Mouse (Mus musculus) activated CD4-positive, CD25-positive, alpha-beta regulatory T cell, adult 4 months (primary cell): ENCODE measurements around the gene Ecm1. TPM values are rescaled to one million over a fixed set of nuclear protein-coding genes. Genes with fewer than 3 reads are reported as not detected.

Source experiments
- ATAC-seq: one replicate; pipeline ENCODE4 v1.8.0; 2017
- polyA plus RNA-seq, 2 experiments: library from polyadenylated mRNA; unstranded; fragments of 100-300 nt; shearing (Covaris generic); gene quantifications; one replicate each; pipeline ENCODE4 v1.2.1; 2017

Ecm1 gene
- polyA plus RNA-seq, 2 experiments from 2014 or later, result 115 to 149 TPM

DNA sequence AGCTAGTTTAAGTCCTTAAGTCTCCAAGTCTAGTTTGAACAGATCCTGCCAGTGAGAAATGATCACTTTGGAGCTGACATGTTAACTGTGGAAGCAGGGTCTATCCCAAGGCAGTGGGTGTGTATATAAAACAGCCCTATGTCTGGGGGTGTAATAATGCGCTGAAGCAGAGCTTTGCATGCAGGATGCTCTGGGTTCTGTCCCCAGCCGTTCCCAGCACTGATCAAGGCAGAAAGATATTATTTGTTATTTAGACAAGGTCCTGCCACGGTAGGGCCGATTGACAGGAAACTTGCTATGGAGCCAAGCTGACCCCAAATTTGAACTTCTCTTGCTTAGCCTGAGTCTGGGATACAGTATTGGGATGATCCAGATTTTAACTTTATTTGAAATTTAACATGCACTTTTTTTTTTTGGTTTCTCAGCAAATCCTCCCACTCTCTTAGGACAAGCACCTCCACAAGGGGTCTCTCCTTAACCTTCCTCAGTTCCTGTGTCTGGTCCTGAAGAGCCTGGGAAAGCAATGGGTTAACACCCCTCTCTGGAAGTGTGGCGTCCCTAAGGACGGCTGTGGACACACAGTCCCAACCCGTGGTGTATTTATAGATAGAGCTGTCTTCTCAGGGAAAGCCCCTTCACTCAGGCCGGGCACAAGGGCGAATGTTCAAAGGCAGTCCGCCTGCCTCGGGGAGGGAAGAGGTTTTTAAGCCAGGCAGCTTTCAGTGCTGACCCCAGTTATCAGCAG lies 50.0 kb downstream of the Ecm1 start:
- ATAC-seq, result no peak

DNA sequence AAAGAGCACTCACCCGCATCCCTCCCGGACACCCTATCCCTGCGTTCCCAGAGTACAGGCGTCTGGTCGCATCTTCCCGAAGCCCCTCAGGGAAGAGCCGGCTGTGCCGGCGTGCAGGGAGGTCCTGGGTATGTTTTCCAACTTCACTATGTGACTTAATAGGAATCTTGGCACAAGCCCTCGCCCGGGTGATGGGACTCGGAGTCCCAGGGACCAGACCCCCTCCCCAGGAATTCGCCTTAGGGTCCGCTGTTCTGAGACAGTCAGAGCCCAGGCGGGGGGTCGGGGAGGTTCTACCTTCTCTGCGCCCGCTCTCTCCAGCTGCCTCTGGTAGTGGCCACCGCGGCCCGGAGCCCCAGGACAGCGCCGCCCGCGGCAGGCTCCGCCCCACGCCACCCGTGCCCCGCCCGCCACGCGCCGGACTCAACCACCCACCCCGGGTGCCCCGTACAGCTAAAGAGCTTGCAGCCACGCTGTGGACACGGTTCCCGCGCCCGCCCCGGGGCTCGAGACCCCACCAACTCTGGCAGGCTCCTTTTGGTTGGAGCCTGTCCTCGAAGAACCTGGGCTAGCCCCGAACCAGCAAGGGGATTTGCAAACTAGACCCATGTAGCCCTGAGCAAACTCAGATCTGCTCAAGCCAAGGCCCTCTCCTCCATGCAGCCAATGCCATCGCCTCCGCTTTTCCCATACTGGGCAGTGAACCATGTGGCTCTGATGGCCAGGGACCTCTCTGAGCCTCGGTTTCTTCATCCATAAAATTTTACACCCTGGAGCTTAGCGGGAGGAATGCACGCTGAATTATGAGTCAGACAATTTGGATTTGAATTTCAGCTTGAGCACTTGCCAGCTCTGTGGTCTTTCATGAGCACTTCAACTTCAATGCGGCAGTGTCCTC lies 51.6 kb downstream of the Ecm1 start, which contains the start of gene Adamtsl4:
Gene Adamtsl4 (minus strand): TSS at position 394 of the 898 bp plus-strand sequence.
- ATAC-seq, result peak; percentile 60

DNA sequence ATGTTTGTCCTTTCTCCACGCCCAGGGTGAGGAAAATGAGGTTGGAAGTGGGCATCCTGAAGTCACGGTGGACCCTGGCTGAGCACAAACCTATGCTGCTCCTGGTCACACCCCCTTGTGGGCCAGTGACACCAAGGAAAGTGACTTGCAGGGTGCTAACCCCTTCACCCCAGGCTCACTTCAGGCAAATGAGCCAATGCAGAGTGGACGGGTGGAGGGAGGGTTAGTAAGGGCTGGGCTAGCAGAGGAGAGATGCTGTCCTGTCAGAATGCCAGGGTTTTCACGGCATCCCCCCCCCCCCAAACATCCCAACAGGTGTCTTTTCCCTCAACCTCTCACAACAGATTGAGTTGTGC lies 52.2 kb downstream of the Ecm1 start:
- ATAC-seq, result no peak

GRCm38 (mm10) chr3:95686492-95687167 lies 52.7 kb downstream of the Ecm1 start:
- ATAC-seq, result no peak

DNA sequence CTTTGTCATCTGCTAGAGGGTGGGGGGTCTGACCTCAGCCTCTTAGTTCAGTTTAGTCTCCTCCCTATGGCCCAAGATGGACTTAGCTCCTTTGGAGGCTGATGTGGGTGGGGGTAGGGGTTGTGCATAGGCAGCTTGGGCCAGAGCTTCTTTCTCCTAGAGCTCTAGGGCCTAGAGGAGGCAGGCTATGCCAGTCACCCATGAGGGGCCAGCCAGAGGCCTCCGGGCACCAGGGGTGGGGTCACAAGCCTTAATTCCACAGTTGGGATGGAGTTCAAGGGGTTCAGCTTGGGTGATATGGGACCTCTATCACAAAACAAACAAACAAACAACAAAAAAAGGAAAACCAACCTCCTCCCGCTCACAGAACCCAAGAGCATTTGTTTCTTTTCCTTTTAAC lies 53.7 kb downstream of the Ecm1 start:
- no peak for ATAC-seq

GRCm38 (mm10) chr3:95685301-95685700 lies 54.1 kb downstream of the Ecm1 start:
- ATAC-seq, result no peak

- ATAC-seq, result no peak
These were observed 54.5 kb downstream of the Ecm1 start for GRCm38 (mm10) chr3:95684846-95685245.

Other genes starting within 250 kb of the Ecm1 start
- not detected for gene Ctsk, start 240.3 kb downstream of the Ecm1 start, polyA plus RNA-seq
- 100 to 1,000 TPM; 365 to 472 TPM for gene Ctss, start 212.8 kb downstream of the Ecm1 start, polyA plus RNA-seq
- gene Hormad1, start 179.9 kb downstream of the Ecm1 start, polyA plus RNA-seq, result not detected
- 10 to 100 TPM; 28.3 to 34.6 TPM for gene Golph3l, start 150.6 kb downstream of the Ecm1 start, polyA plus RNA-seq
- 10 to 100 TPM; 67.7 to 82.4 TPM for gene Ensa, start 114.6 kb downstream of the Ecm1 start, polyA plus RNA-seq
- gene Mcl1, start 80.8 kb downstream of the Ecm1 start, polyA plus RNA-seq, result 10 to 100 TPM; 62.9 to 76.7 TPM
- 1 to 10 TPM; 3.2 to 3.5 TPM for gene Adamtsl4, start 51.7 kb downstream of the Ecm1 start, polyA plus RNA-seq
- 10 to 100 TPM; 67.4 to 73.6 TPM for gene Tars2, start 20.6 kb upstream of the Ecm1 start, polyA plus RNA-seq
- gene Rprd2, start 79.3 kb upstream of the Ecm1 start, polyA plus RNA-seq, result 10 to 100 TPM; 22.7 to 26.4 TPM
- gene Prpf3, start 116.3 kb upstream of the Ecm1 start, polyA plus RNA-seq, result 10 to 100 TPM; 31.7 to 44.5 TPM
- gene Mrps21, start 131.9 kb upstream of the Ecm1 start, polyA plus RNA-seq, result 100 to 1,000 TPM; 334 to 354 TPM
- 1 to 10 TPM; 4.4 to 7.0 TPM for gene Ciart, start 142.7 kb upstream of the Ecm1 start, polyA plus RNA-seq
- gene BC028528, start 152.4 kb upstream of the Ecm1 start, polyA plus RNA-seq, result 1 to 10 TPM; 1.2 to 1.5 TPM
- gene Aph1a, start 154.4 kb upstream of the Ecm1 start, polyA plus RNA-seq, result 10 to 100 TPM; 32.2 to 44.2 TPM
- gene Car14, start 165.1 kb upstream of the Ecm1 start, polyA plus RNA-seq, result not detected
- 100 to 1,000 TPM; 162 to 218 TPM for gene Anp32e, start 189.7 kb upstream of the Ecm1 start, polyA plus RNA-seq